Mouse (Mus musculus) heart, adult 18-20 months (tissue): ENCODE data around the gene Slc25a44. TPM values are rescaled to one million over a fixed set of nuclear protein-coding genes. Genes with fewer than 3 reads are reported as not detected.

Experiments used
- DNase-seq, 2 experiments: peaks; one replicate each; pipeline ENCODE4 v3.0.0; 2021 to 2022; ENCODE audit warnings: mixed read lengths in 1 of 2
- long read RNA-seq, 2 experiments: library from polyadenylated mRNA; stranded (forward); transcript quantifications; one replicate each; pipeline ENCODE4 v2.0.0; 2021
- total RNA-seq, 2 experiments: library from RNA; stranded (reverse); gene quantifications; 2 replicates each; pipeline ENCODE4 v1.2.3; 2021

Slc25a44 gene
- 10 to 100 TPM; 12.3 to 14.2 TPM for total RNA-seq
- long read RNA-seq, experiment 1, transcript Slc25a44-201 (4 exons, 3,577 nt), result major isoform, 7 of 54 reads
- long read RNA-seq, experiment 1, partial matches to known transcripts, result 3 of 54 reads
- long read RNA-seq, experiment 1, other reads (novel, unspliced or antisense), result 42 of 54 reads
- long read RNA-seq, experiment 2, partial matches to known transcripts, result 0 of 43 reads
- long read RNA-seq, experiment 2, other reads (novel, unspliced or antisense), result 41 of 43 reads

DNA sequence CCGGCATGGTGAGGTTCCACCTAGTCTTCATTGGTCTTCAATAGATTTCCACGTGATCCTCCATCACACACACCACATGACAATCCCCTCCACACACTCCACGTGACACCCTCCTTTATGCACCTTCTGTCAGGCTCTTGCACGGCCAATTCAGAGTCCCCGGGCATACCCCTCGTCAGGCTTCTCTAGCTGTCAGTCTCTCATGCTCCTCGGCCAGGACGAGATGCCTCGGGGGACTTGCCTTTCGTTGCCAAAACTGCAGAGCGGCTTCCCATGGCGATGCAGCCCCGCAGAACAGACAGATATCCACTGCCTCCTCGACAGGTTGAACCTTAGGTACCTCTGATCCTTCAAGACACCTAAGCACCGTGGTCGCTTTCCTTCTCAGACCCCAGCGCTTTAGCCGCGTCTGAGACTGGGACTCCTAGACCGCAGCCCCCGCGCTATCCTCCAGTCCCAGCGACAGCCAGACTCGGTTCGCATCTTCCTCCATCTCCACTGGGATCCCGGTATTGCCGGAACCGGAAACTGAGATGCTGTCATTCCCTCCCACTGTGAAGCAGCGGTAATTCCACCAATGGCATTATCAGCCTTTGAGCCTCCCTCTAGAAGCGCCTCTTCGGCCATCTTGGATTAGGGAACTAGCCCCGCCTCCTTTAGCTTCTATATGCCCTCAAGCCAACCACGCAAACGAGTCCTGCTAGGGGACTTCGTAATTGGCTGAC lies at the start of gene Slc25a44:
Slc25a44 (minus strand) TSS at position 535 of the 725 bp plus-strand sequence.
- peak; percentile 99 to 100 for DNase-seq

DNA sequence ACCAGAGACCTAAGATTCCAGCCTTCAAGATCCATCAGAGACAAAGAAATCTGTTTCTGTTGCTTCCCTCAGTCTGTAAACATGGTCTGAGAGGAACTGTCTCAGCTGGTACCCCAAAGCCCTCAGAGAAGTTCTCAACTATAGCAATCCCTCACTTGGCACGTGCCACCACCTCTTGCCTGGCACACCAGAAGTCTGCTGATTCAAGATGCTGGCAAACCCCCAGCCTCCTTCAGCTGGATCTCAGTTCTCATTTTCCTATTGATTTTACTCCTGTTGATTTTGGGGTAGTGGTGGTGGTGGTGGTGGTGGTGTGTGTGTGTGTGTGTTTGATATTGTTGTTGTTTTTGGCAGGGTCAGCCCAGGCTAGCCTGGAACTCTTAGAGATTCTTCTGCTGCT lies 48.6 kb upstream of the Slc25a44 start:
- peak in 1 of 2 experiments; percentile 58 for DNase-seq

DNA sequence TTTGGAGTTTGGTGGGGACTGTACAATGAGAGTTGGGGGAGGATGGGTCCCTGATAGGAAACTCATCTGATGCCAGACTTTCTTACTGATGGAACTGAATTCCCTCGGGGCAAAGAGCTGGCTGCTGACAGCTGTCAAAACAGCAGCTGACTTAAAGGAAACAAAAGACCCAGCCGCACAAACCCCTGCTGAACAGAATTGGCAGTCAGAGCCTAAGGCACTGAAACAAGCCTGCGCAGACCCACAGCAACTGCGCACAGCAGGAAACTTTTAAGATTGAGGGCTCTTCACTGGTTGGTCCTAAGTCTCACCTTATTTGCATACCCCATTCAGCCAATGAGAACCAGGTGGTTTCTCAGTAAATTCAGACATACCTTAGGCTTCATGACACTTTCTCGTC lies 48.1 kb upstream of the Slc25a44 start:
- no peak for DNase-seq

DNA sequence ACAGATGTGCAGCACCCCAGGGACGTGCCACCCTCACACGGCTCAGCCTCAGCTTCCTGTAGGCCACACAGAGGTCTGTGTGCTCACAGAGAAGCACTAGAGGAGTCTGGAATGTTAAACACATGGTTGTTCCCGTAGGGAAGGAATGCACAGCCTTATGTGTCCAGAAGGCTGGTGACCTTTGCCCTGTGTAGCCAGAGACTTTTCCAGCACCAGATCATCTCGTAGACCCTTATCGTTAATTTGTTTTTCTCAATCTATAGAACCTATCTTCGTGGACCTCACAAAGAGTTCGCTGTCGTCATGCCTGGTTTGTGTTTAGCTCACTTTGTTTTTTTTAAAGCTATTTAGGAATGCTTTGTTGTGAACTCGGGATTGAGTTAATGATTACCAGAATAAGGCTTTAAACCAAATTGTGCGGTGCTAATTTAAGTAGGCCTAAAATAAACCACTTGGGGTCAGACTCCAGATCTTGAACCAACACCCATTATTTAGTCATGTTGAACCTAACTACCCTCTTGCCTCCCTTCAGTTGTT lies 46.1 kb upstream of the Slc25a44 start:
- no peak for DNase-seq

DNA sequence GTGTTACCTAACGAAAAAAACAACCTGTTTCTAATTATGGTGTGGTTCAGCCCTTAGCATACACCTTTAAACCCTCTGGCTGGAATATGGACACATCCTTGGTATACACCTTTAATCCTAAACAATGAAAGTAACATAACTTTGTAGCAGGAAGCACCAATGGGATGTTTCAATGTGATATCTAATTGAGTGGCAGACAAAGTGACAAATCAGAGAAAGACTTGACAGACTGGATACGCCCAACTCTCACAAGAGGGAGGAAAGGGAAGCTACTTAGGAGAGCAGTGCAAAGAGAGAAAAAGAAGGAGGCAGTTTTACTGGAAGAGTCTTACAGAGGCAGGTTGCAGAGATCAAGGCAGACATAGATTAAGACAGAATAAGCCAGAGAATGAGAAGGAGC lies 44.5 kb upstream of the Slc25a44 start:
- no peak for DNase-seq

DNA sequence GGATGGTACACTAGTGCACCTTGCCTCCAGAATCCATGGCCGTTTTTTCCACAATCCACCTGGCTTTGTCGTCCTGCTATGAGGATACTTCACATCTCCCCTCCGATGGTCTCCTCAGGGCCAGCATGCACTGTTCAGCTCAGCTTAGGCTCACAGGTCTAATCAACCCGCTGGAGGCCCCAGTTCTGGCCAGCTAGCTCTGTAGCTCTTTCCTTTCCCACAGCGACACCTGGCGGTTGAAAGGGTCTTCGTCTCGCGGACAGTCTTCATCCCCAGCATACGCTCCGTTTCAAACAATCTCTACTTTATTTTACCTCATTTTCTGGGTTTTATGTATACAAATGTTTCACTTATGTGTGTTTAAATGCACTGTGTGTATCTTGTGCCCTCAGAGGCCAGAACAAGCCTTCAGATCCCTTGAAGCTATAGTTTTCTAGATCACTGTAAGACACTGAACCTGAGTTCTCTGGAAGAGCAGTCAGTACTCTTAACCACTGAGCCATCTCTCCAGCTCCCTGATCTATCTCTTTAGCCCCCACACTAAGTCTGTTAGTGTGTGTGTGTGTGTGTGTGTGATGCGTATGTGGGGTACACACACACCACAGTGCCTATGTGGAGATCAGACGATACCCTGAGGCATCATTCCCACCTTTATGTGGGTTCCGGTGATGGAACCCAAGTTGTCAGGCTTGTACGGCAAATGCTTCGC lies 42.3 kb upstream of the Slc25a44 start:
- peak; percentile 86 to 97 for DNase-seq

DNA sequence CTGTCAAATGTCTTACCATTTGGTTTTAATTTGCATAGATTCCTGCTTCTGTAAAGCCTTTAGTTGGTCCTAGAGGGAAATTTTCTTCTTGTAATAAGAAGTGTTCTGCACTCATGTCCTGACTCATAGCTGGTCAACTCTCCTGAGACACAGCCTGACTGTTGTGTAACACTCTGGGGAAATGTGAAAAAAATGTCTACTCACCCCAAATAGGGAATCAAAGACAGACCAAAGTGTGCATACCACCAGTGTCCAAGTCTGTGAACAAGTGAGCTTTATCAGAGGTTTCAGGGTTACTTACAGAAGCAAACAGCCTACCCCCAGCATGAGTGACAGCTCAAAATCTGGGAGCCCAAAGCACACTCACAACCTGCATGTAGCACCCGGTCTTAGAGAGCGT lies 40.2 kb upstream of the Slc25a44 start:
- no peak for DNase-seq

DNA sequence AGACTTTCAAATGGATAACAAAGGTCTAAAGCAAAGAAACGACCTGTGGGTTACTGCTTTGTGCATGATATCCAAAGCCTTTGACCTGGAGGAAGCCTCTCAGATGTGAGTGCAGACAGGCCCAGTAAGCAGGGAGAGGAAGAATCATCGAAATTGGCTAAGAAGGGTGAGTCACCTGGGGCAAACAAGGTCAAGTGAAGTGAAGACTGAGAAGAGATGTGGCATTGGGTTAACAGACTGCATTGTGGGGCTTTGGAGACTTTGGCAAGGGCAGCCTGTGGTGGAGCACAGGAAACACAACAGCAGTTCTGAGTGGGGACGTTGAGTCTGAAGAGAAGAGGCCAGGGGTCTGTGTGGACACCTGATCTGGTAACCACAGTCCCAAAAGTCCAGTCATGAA lies 39.5 kb upstream of the Slc25a44 start:
- no peak for DNase-seq

DNA sequence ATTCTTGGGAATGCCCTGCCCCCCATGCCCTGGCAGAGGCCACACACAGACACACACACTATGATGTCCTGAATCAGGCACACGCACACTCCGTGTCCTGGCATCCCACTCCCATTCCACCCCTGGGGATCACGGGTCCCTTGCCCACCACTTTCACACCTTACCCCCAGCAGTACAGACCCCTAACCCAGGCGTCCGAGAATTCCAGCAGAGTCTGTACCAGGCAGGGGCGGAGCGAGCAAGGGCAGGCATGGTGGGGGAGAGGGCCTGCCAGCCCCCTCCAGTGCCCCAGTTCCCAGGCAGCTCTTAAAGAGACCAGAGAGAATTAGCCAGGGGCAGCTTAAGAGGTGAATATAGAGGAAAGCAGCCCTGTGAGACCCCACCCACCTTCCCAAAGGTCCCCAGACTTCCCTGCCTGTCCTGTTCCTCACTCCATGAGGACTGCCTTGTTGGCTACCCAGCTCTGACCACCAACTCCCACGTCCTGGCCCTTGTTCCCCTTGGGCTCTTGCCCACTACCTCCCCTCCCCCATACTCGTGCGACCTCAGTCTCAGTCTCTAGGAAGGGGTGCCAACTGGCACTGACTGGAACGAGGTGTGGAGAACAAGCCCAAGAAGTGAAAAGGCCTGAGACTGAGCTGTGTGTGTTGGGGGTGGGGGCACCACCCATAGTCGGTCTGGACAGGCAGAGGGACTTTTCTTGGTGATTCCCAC lies 36.2 kb upstream of the Slc25a44 start, which contains the start of gene Sema4a:
Sema4a (minus strand) TSS at position 200 of the 714 bp plus-strand sequence.
- DNase-seq, result no peak

DNA sequence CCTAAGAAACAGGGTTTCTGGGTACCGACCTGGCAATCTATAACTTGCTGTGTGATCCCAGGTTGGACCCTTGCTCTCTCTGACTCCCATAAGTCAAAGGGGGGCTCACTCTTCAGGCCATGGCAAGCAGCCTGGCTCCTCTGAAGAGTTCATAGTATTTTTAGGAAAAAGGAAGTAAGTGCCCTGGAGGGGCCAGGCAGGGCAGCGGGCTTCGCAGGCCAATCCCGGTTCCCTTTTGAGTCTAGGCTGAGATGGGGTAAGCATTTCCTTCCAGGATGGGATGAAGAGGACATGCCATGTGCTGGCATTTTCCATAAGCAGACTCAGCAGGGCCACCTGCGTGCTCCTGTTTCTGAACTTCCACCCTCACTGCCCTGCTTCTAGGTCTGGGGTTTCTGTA lies 35.1 kb upstream of the Slc25a44 start:
- DNase-seq, result peak in 1 of 2 experiments; percentile 40

DNA sequence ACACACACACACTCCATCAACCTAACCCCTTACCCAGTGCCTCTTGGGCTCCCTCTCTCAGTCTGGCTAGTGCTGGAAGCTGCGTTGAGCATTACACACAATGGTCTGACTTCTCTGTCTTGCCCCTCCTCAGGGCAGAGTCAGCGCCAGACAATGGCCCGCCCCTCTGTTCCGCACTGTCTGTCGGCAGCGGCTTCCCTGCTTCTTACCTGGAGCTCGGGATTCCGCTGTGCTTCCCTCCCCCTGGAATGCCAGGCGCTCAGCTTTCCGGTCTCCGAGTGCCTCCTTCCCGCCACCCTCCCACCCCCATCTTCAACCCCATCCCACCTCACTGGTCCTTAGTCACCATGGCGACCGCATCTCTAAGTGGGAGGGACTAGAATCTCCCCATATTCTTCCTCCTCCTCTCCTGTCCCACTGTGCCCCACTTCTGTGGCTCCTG lies 33.9 kb upstream of the Slc25a44 start:
- no peak for DNase-seq

DNA sequence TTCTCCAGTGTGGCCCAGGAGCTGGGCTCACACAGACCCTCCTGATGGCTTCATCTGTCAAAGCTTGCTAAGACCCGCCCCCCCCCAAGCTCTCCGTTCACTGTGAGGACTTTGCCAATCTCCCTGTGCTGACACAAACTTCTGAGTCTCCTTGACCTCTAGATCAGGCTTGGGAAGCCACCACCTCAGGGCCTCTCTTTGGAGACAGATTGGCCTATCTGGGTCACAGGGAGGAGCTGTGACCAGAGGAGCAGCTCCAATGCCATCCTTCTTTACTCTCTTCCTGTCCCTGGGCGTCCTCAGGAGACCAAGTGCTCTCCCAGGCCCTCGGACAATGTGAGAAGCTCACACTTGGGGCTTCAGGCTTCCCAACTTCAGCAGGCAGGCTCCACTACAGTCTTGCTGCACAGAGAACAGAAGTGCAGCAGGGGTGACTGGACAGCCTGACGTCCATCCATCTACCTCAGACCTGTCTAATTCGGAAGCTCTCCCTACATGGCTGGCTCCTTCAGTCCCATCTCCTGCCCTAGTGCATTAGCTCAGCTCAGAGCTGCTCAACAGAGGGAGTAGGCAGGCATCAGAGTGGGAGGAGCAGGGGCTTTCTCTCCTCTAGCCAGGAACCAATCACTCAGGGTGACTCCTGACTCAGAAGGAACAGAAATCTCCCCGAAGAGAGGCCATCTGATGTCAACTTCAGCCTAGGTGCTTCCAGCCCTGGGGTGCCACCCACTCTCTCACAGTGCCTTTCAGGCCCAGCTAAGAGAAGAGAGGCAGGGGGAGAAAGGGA lies 32.0 kb upstream of the Slc25a44 start:
- no peak for DNase-seq

DNA sequence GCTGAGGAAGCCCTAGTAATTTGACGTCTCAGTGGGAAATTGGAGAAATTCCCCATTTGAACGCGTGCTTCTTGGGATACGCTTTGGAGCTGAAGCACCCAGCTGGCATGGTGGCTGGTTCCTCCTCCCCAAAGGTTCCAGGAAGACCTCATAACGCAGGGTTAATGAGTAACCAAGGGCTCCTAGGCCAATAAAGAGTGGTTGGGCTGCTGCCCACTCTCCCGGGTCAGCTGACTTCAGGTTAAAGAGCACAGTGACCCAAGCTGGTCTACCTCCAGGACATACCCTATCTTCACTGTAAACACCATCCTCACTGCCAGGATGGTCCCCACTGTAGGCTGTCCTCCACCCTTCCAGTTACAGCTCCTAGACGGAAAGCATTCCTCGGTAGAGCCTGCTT lies 31.4 kb upstream of the Slc25a44 start:
- DNase-seq, result no peak

DNA sequence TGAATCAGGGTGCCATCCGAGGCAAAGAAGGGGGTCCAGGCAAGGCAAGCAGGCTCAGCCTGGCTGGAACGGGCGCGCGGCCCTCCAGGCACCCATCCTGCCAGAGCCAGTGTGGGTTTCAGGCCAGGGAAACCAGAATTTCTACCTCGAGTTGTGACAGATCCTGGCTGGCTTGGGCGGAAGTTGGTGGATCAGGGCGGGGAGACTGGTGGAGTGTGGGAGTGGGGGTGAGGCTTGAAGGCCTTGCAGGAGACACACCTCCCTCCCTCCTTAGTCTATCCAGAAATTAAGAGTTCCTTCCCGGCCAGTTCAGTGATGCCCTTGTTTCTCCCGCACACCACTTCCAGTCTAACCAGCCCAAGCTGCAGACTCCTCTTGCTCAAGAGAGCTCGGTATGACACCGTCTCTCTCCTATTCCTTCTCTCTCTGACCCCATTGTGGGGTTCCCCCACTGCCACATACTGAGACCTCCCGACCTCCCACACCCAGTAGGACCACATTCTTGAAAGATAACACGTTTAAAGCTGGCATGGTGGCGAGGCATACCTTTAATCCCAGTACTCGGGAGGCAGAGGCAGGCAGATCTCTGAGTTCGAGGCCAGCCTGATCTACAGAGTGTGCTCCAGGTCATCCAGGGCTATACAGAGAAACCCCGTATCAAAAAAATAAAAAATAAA lies 30.8 kb upstream of the Slc25a44 start:
- peak in 1 of 2 experiments; percentile 28 for DNase-seq

DNA sequence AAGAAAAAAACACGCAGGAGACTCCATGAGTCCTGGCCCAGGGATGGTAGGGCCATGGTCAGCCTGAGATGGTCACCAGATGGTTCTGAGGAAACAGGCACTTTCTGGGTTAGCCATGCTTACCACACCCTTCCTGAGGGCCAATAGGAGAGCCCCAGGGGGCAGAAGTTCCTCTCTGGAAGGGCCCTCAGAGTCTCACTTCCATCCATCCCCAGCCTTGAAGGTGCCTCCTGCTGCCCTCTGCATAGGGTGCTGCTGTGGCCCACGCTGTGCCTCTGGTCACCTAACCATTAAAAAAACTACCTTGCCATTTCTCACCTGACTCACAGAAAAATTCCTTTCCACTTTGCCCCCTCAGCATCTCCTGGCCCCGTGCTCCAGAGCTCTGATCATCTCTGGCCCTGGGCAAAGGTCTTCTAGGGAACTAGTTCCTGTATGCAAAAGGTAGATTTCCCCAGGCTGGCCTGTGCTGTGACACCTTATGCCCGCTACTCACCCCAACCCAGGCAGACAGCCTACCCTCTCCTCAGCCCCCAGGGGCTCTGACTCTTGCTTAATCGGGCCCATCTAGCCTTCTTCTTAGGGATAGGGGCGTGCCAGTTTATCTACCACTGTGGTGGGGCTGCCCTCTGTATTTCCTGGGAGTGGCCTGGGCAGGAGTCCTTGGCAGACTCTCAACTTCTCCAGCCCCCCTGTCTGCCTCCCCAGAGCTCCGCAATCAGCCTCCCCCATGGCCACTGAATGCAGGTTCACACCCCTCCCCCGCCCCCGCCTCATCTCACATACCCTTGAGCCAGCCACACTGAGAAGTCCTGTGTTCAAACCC lies 30.0 kb upstream of the Slc25a44 start:
- DNase-seq, result peak in 1 of 2 experiments; percentile 41

DNA sequence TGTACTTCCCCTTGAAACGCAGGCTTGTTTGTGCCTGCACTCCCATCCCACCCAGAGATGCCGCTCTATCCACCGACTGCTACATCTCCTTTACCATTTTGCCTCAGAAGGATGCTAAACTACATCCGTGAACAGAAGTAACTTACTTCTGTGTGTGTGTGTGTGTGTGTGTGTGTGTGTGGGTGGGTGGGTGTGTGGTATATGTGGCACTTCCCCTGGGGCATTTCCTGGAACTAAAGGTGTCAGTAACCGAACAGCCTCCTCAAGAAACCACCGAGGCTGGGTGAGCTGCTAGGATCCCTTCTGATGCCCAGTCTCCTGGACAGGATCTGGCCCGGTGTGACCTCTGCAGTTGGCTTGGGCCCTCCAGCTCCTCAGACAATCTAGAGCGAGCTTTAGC lies 29.0 kb upstream of the Slc25a44 start:
- DNase-seq, result no peak

DNA sequence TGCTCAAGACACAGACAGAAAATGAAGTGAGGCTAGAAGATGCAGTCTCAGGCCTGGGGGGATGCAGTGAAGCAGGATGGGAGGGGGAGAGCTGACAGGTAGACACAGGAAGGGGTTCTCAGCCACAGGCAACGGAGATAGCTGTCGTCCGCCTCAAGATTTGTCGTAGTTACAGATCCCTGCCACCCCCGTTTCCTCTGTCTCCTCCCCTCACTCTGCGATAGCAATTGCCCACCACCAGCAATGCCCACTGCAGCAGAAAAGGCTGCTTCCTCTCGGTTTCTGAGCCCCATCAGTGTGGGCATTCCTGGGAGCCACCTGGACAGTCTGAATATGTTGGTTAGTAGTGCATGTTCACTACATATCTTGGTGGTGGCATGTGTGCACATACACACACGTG lies 28.4 kb upstream of the Slc25a44 start:
- DNase-seq, result no peak

DNA sequence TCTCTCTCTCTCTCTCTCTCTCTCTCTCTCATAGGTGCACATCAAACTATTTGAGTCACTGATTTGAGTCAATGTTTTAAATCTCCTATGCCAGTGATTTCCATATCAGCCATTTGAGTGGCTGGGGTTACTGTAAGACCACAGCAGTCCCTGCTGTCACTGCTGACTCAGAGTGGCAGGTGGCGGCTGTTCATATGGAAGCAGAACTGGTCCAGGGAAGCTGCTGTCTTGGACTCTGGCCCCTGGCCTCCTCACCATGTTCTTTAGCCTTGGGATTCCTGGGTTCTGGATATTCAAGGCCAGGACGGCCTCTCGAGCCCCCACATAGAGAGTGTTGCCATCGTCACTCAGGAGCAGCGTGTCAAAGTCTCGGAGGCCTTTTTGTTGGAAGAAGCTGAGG lies 27.8 kb upstream of the Slc25a44 start:
- no peak for DNase-seq

DNA sequence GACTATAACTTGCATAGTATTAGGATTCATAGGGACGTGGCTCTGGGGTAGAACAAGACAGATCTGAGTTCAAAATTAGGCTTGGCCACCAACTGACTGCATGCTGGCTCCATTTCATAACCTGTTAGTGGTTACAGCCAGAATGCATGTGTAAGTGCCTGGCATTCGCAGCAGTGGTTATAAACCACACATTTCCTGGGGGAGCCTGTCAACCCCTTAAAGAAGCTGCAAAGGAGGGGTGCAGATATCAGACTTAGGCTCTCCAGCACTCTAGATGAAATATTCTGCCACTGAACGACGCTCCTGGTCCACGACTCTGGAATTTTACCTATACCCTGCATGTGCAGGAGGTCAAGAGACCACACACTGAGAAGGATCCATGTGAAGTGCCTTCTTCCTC lies 27.3 kb upstream of the Slc25a44 start:
- DNase-seq, result no peak
